Comparison of ENCODE assay signal across 8 mouse cellular contexts in genomic region chr4:48481287-48481686, GRCm38 (mm10). TPM values are rescaled to one million over a fixed set of nuclear protein-coding genes. Genes with fewer than 3 reads are reported as not detected.
DNase-seq lines count a peak whose midpoint lies in the region; ATAC-seq and TF ChIP-seq lines count a peak whose summit lies in the region.

No protein-coding gene starts in this region.

- DNase-seq in CH12.LX (ENCODE audit: extremely low read depth) = peak; percentile 53
- DNase-seq in ZHBTc4 (ENCODE audit: low read depth, low spot score) = peak; percentile 89
- DNase-seq in kidney, postnatal 0 days (ENCODE audit: low spot score) = peak; percentile 65
- DNase-seq in neural tube, embryonic 11.5 days (ENCODE audit: low spot score) = peak; percentile 33
- DNase-seq in left cerebral cortex, adult 18-20 months (ENCODE audit: low spot score in 2 of 2) = no peak
- no peak for DNase-seq in gastrocnemius, postnatal 36 days

- no peak overlapping the region for H3K27ac ChIP-seq in intestine, postnatal 0 days (ENCODE audit: low read depth, low read length)
- no peak overlapping the region for H3K27ac ChIP-seq in intestine, embryonic 15.5 days
- H3K27ac ChIP-seq in CH12.LX (ENCODE audit: insufficient read depth, low read depth) = no peak overlapping the region
- H3K27ac ChIP-seq in kidney, postnatal 0 days = no peak overlapping the region
- no peak overlapping the region for H3K27ac ChIP-seq in neural tube, embryonic 11.5 days (ENCODE audit: low read depth, low read length)

- no peak for ATAC-seq in intestine, postnatal 0 days
- no peak for ATAC-seq in intestine, embryonic 15.5 days
- ATAC-seq in kidney, postnatal 0 days (replicated peaks; ENCODE audit: low FRiP score, low read depth) = no peak; the same call in 1 of the 2 replicates
- ATAC-seq in neural tube, embryonic 11.5 days (ENCODE audit: insufficient read depth, low FRiP score, low TSS enrichment) = no peak

- no peak for TF ChIP-seq POLR2A in CH12.LX (IDR thresholded peaks at IDR 0.05; ENCODE audit: low read depth, low read length)

- WGBS in intestine, postnatal 0 days = 26% methylated on average over 2 of the region's 2 CpGs
- WGBS in intestine, embryonic 15.5 days = 24% methylated on average over 2 of the region's 2 CpGs
- 14% methylated on average over 2 of the region's 2 CpGs for WGBS in kidney, postnatal 0 days
- WGBS in neural tube, embryonic 11.5 days = 26% methylated on average over 2 of the region's 2 CpGs

- H3K9ac ChIP-seq in intestine, postnatal 0 days (ENCODE audit: low read depth, low read length) = no peak overlapping the region
- H3K9ac ChIP-seq in intestine, embryonic 15.5 days = no peak overlapping the region
- H3K9ac ChIP-seq in CH12.LX (ENCODE audit: insufficient read depth, low read depth) = no peak overlapping the region
- no peak overlapping the region for H3K9ac ChIP-seq in kidney, postnatal 0 days (ENCODE audit: low read depth, low read length)
- no peak overlapping the region for H3K9ac ChIP-seq in neural tube, embryonic 11.5 days (ENCODE audit: low read length)

- peaks cover 4% of the 10 kb centered on the region; the same call in 1 of the 2 replicates for H3K9me3 ChIP-seq in intestine, postnatal 0 days (ENCODE audit: control insufficient read depth)
- H3K9me3 ChIP-seq in intestine, embryonic 15.5 days = no peaks in the 10 kb centered on the region
- peaks cover 4% of the 10 kb centered on the region for H3K9me3 ChIP-seq in CH12.LX (replicated peaks; ENCODE audit: low read length)
- no peaks in the 10 kb centered on the region for H3K9me3 ChIP-seq in kidney, postnatal 0 days (replicated peaks; ENCODE audit: low read length)
- no peaks in the 10 kb centered on the region for H3K9me3 ChIP-seq in neural tube, embryonic 11.5 days (ENCODE audit: control insufficient read depth, low read length)

- intact Hi-C loops in gastrocnemius, postnatal 36 days (cut with DNase I) = no loop called here

- peak; percentile 70 for TF ChIP-seq CTCF in intestine, postnatal 0 days (IDR thresholded peaks at IDR 0.05; ENCODE audit: low read depth)
- TF ChIP-seq CTCF in CH12.LX (conservative IDR thresholded peaks at IDR 0.05 in 1 of 2, IDR thresholded peaks at IDR 0.05 in 1 of 2; ENCODE audit: low read depth in 2 of 2, low read length in 2 of 2) = peak in 1 of 2 experiments; percentile 69; a peak in 3 of 4 replicates
- TF ChIP-seq CTCF in kidney, postnatal 0 days (IDR thresholded peaks at IDR 0.05; ENCODE audit: low read depth) = peak; percentile 76

- TF ChIP-seq EP300 in CH12.LX (IDR thresholded peaks at IDR 0.05; ENCODE audit: low read length) = no peak

- no peaks in the 10 kb centered on the region for H3K36me3 ChIP-seq in intestine, postnatal 0 days (ENCODE audit: control insufficient read depth, insufficient read depth)
- no peaks in the 10 kb centered on the region for H3K36me3 ChIP-seq in intestine, embryonic 15.5 days
- H3K36me3 ChIP-seq in CH12.LX (replicated peaks in 1 of 2; ENCODE audit: control insufficient read depth in 1 of 2, insufficient read depth in 1 of 2, low read length in 1 of 2) = no peaks in the 10 kb centered on the region
- no peaks in the 10 kb centered on the region for H3K36me3 ChIP-seq in kidney, postnatal 0 days (ENCODE audit: insufficient read depth, low read length)
- no peaks in the 10 kb centered on the region for H3K36me3 ChIP-seq in neural tube, embryonic 11.5 days (ENCODE audit: control insufficient read depth, insufficient read depth, low read length)

- H3K4me2 ChIP-seq in intestine, postnatal 0 days (replicated peaks; ENCODE audit: low read depth) = no peak overlapping the region
- H3K4me2 ChIP-seq in intestine, embryonic 15.5 days (replicated peaks) = no peak overlapping the region
- H3K4me2 ChIP-seq in CH12.LX (ENCODE audit: insufficient read depth, low read depth, poor library complexity, severe bottlenecking) = no peak overlapping the region
- no peak overlapping the region for H3K4me2 ChIP-seq in kidney, postnatal 0 days (ENCODE audit: low read length)
- H3K4me2 ChIP-seq in neural tube, embryonic 11.5 days (ENCODE audit: low read depth) = no peak overlapping the region

- dilution Hi-C loops in CH12.LX (cut with MboI; ENCODE audit: extremely low pct_ligation_motif_present, extremely low pct_unique_long_range_greater_than_20kb, low sequenced_read_pairs) = no loop called here

- peak; percentile 26 for TF ChIP-seq RAD21 in CH12.LX (IDR thresholded peaks at IDR 0.05; ENCODE audit: low read depth, low read length)

- H3K4me3 ChIP-seq in intestine, postnatal 0 days (ENCODE audit: low read depth, low read length) = no peak overlapping the region
- no peak overlapping the region for H3K4me3 ChIP-seq in intestine, embryonic 15.5 days (replicated peaks)
- H3K4me3 ChIP-seq in CH12.LX (replicated peaks in 1 of 3; ENCODE audit: low read depth in 2 of 3, low read length in 2 of 3, poor library complexity in 1 of 3) = no peak overlapping the region
- H3K4me3 ChIP-seq in kidney, postnatal 0 days (replicated peaks; ENCODE audit: low read depth, low read length) = no peak overlapping the region
- H3K4me3 ChIP-seq in neural tube, embryonic 11.5 days (ENCODE audit: low read depth, low read length) = no peak overlapping the region

- no peaks in the 10 kb centered on the region for H3K79me2 ChIP-seq in CH12.LX (replicated peaks; ENCODE audit: control insufficient read depth, extremely low read depth, insufficient read depth, poor library complexity, severe bottlenecking)

- in situ Hi-C loops in CH12.LX (cut with MboI; ENCODE audit: low pct_ligation_motif_present, low pct_unique_long_range_greater_than_20kb, low sequenced_read_pairs) = no loop called here

- no peaks in the 10 kb centered on the region for H3K4me1 ChIP-seq in intestine, postnatal 0 days (replicated peaks; ENCODE audit: control insufficient read depth, insufficient read depth, low read length)
- no peaks in the 10 kb centered on the region for H3K4me1 ChIP-seq in intestine, embryonic 15.5 days (replicated peaks)
- H3K4me1 ChIP-seq in CH12.LX (ENCODE audit: control insufficient read depth in 1 of 2, insufficient read depth in 2 of 2) = peaks cover 2 to 7% of the 10 kb centered on the region in 2 experiments; a peak in 3 of 4 replicates
- H3K4me1 ChIP-seq in kidney, postnatal 0 days (replicated peaks; ENCODE audit: insufficient read depth, low read length) = no peaks in the 10 kb centered on the region
- no peaks in the 10 kb centered on the region for H3K4me1 ChIP-seq in neural tube, embryonic 11.5 days (ENCODE audit: control insufficient read depth, insufficient read depth, low read length)

- no peaks in the 10 kb centered on the region for H3K27me3 ChIP-seq in intestine, postnatal 0 days (replicated peaks; ENCODE audit: control insufficient read depth, insufficient read depth, low read length)
- no peaks in the 10 kb centered on the region for H3K27me3 ChIP-seq in intestine, embryonic 15.5 days (replicated peaks)
- no peaks in the 10 kb centered on the region for H3K27me3 ChIP-seq in CH12.LX (replicated peaks)
- H3K27me3 ChIP-seq in kidney, postnatal 0 days (ENCODE audit: insufficient read depth, low read length) = no peaks in the 10 kb centered on the region
- H3K27me3 ChIP-seq in neural tube, embryonic 11.5 days (ENCODE audit: control insufficient read depth, insufficient read depth, low read length) = no peaks in the 10 kb centered on the region

TF ChIP-seq in CH12.LX, 34 proteins besides CTCF, POLR2A, EP300 and RAD21:
- peak; percentile 57 for TF ChIP-seq SMC3 (IDR thresholded peaks at IDR 0.05; ENCODE audit: low read depth, low read length)
- no peak for TF ChIP-seq ZC3H11A (IDR thresholded peaks at IDR 0.05; ENCODE audit: low read depth, low read length)
TF ChIP-seq in CH12.LX: peak in this region for 1.

RNA-seq across cellular contexts. Expression of gene Tex10, which starts 8.0 kb away (rescaled TPM):
- 16.8 and 18.1 TPM in 2 replicates for polyA plus RNA-seq in intestine, postnatal 0 days (2015; fragmentation: Nextera tagmentation; extraction: Ambion mirVana)
- 45.7 and 50.5 TPM in 2 replicates for polyA plus RNA-seq in intestine, embryonic 15.5 days (2015; fragmentation: Nextera tagmentation; extraction: Ambion mirVana)
- total RNA-seq in CH12.LX (2012; rRNA removed) (34.2 and 40.0 TPM in 2 replicates), CH12.LX (2014; rRNA removed) (61.9 and 64.6 TPM in 2 replicates)
- 43.2 and 46.3 TPM in 2 replicates for polyA plus RNA-seq in CH12.LX (2012; ENCODE audit: insufficient read length, low read depth)
- polyA plus RNA-seq in kidney, postnatal 0 days (2015; fragmentation: Nextera tagmentation; extraction: Ambion mirVana) = 36.5 and 37.8 TPM in 2 replicates
- 70.6 and 81.1 TPM in 2 replicates for polyA plus RNA-seq in neural tube, embryonic 11.5 days (2014; fragmentation: Nextera tagmentation; extraction: Ambion mirVana)
- 10 to 100 TPM; 23.7 to 29.2 TPM for total RNA-seq in left cerebral cortex, adult 18-20 months (2021)
- 10 to 100 TPM in 1 of 2 experiments, 1 to 10 TPM in 1; 9.1 to 12.8 TPM for total RNA-seq in gastrocnemius, postnatal 36 days (2021)

RNA-seq across cellular contexts. Expression of gene Msantd3, which starts 58.4 kb away (rescaled TPM):
- 6.8 and 7.0 TPM in 2 replicates for polyA plus RNA-seq in intestine, postnatal 0 days (2015; fragmentation: Nextera tagmentation; extraction: Ambion mirVana)
- polyA plus RNA-seq in intestine, embryonic 15.5 days (2015; fragmentation: Nextera tagmentation; extraction: Ambion mirVana) = 16.9 and 19.8 TPM in 2 replicates
- total RNA-seq in CH12.LX (2012; rRNA removed) (not detected in 2 replicates), CH12.LX (2014; rRNA removed) (not detected in 2 replicates)
- polyA plus RNA-seq in CH12.LX (2012; ENCODE audit: insufficient read length, low read depth) = not detected in 2 replicates
- polyA plus RNA-seq in kidney, postnatal 0 days (2015; fragmentation: Nextera tagmentation; extraction: Ambion mirVana) = 28.8 and 30.7 TPM in 2 replicates
- 63.2 and 68.3 TPM in 2 replicates for polyA plus RNA-seq in neural tube, embryonic 11.5 days (2014; fragmentation: Nextera tagmentation; extraction: Ambion mirVana)
- 10 to 100 TPM; 18.1 to 19.7 TPM for total RNA-seq in left cerebral cortex, adult 18-20 months (2021)
- 10 to 100 TPM; 14.6 to 16.3 TPM for total RNA-seq in gastrocnemius, postnatal 36 days (2021)

Comparison
In these comparisons a context has a peak if more than half of its experiments do, and no peak if none do; other contexts are left out.
1. DNase-seq: peak in CH12.LX (single experiment), ZHBTc4 (single experiment), kidney, postnatal 0 days (single experiment) and neural tube, embryonic 11.5 days (single experiment); none in left cerebral cortex, adult 18-20 months (0 of 2) and gastrocnemius, postnatal 36 days (0 of 2).